Mouse (Mus musculus) bone marrow macrophage, adult 2 months (primary cell): ENCODE data around the gene Gm10477.

Source experiments
- CTCF ChIP-seq: IDR thresholded peaks from 2 replicates; pipeline ENCODE4 v1.5.1; 2012; ENCODE audit warnings: low read depth, mild to moderate bottlenecking, low read length, moderate library complexity
- POLR2A ChIP-seq: IDR thresholded peaks from 2 replicates; pipeline ENCODE4 v1.6.1; 2012; ENCODE audit warnings: mild to moderate bottlenecking, low read depth, low read length, borderline replicate concordance

GRCm38 (mm10) chrX:56477553-56477952, 47.0 kb upstream of the Gm10477 start:
- TF ChIP-seq CTCF (no peak), POLR2A (no peak)
